Mouse (Mus musculus) T-helper 17 cell (primary cell): ENCODE data around the gene Mphosph9.

Source experiments
- in situ Hi-C, 2 experiments: fragments of 300-600 bp; cut with MboI, MseI; formaldehyde crosslinking; loops; 1 replicate in 1 of 2; 2 replicates in 1 of 2; pipeline ENCODE4 v1.15.1; 2025; ENCODE audit warnings: high pct_unique_total_duplicates in 2 of 2

The Mphosph9 gene

DNA sequence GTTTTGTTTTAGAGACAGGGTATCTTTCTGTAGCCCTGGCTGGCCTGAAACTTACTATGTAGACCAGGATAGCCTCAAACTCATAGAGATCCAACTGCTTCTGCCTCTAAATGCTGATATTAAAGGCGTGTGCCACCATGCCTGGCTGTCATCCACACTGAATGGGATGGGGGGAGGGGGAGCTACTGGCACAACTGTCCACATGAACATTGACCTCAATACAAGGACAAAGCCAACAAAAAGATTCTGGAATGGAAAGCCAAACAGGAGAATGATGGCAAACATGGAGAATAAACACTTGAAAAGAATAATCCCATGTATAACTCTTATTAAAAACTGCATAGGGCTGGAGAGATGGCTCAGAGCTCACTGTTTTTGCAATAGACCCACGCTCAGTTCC, 44.9 kb downstream of the Mphosph9 start:
- in situ Hi-C loops, result loop anchor here in 1 of 2 experiments (25.0 kb wide), 1 partner anchor 429 kb away; no protein-coding TSS in a partner anchor

DNA sequence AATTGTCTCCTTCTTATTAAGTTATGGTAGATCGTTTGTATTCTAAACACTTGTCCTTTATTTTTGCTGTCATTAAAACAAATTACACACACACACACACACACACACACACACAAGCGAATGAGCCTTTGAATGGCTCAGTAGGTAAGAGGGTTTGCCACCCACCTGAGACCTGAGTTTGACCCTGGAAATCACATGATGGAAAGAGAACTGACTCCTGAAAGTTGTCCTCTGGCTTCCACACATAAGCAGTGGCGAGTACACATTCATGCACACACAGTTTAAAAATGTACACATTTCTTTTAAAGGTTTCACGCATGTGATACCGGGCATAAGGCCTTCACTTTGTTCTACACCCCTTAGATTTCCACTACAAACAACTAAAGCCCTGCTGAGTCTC, 57.5 kb downstream of the Mphosph9 start:
- in situ Hi-C loops, result loop anchor here in 1 of 2 experiments (10.0 kb wide), 1 partner anchor 445 kb away; no protein-coding TSS in a partner anchor

DNA sequence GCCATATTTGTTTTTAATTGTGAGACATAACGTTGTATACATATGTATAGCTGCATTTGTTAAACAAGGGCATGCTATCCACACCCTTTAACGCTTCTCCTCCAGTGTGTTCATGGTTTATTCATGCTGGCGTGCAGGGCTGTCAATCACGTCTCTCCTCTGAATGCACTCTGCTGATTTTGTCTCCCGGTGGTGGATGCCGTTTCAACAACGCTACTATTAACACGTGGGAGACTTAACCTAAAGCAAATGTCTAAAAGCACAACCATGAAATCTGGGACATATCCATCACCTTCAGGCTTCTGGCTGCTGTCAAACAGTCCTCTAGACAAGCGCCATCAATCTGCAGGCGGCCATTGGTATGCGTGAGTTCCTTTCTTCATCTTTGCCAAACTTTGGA, 58.1 kb downstream of the Mphosph9 start:
- in situ Hi-C loops, result loop anchor here in 1 of 2 experiments (10.0 kb wide), 1 partner anchor 445 kb away; no protein-coding TSS in a partner anchor

DNA sequence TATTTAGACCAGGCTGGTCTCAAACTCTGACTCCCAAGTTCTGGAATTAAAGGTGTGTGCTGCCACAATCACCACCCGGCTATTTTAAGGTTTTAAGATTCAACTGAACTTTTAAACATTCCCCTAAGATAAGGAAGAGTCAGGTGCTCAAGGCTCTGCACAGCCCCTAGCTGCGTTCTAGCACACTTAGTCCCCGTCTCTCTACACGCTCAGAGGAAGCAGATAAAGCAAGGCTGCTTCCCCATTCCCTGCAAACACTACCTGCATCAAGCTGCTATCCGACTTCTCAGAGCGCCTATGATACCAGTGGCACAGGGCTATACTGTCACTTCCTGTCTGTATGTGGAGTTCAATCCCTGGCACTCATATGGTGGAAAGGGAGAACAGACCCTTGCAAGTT, 60.1 kb downstream of the Mphosph9 start:
- in situ Hi-C loops, result no loop called here

DNA sequence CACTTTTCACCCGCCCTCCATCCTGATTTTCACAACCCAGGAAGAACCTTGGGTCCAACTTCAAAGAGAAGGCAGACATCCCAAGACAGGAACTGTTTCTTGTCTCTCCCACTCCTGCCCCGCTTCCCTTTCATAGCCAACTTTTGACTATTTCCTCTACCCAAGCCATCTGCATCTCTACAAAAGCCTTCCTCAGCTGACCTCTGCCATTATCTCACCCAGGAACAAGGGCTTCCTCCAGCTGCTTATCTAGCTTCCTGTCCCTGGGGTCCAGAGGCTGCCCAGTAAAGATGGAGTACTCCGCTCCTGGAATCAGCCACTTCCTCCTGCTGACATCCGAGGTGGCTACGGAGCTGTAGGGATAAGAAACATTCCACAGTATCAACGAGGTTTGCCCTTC, 61.0 kb downstream of the Mphosph9 start:
- in situ Hi-C loops, result no loop called here

DNA sequence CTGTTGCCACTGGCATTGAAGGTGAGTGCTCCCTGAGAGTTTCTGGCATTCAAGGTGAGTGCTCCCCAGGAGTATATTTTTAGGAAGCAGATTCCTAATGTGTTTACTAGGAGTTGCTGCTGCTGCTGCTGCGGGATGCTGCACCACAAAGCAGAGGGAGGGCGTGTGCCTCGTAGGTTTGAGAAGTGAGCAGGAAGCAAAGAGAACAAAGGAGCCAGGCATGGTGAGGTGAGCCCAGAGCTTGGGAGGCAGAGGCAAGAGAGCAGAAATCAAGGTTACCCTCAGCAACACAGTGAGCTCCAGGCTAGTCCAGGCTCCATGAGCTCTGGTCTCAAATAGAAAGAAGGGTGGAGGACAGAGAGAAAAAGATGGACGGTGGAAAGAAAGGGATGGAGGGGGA, 64.5 kb downstream of the Mphosph9 start:
- in situ Hi-C loops, result no loop called here

DNA sequence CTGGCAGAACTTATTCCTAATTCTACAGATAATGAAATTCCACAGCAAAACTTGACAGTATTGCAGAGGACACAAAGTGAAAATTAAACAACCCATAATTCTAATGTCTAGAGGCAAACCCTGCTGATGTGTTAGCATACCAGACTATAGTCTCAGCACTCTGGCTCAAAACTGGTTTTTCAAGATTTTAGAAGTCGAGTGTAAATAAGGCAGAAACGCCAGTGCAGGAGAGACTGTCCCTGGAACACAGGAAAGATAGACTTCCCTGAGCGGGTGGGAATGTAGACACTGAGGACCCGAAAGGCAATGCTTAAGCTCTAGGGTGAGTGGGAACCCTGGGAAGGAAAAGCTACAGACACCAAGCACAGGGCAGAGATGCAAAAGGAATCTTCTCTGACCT, 65.7 kb downstream of the Mphosph9 start:
- in situ Hi-C loops, result no loop called here

DNA sequence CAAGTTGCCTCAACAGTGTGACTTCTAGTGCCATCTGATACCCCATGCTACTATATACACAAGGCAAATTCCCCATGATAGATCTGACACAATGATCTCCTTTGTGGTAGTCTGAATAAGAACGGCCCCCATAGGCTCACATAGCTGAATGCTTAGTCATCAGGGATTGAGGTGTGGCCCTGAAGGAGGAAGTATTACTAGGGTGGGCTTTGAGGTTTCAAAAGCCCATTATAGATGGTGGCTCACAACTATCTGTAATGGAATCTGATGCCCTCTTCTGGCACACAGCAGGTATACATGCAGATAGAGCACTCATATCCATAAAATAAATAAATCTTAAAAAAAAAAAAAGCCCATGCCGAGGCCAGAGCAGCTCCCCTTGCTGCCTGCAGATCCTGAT, 68.6 kb downstream of the Mphosph9 start:
- in situ Hi-C loops, result no loop called here

DNA sequence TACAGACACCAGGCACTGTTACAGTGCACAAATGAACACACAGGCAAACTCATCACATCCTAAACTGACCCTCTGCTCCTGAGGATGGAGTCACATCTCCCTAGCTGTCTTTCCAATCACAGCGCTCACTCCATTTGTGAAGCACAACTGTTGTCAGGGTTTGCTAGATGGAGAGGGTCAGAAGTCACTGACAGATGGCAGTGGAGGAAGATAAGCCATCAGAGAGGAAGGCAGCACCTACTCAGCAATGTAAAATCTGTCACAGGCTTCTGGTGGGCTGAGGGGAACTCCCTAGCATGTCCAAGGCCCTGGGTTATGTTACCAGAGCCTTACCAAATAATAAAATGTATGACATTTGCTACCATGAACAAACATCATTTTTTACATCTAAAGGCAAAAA, 69.7 kb downstream of the Mphosph9 start:
- in situ Hi-C loops, result no loop called here

DNA sequence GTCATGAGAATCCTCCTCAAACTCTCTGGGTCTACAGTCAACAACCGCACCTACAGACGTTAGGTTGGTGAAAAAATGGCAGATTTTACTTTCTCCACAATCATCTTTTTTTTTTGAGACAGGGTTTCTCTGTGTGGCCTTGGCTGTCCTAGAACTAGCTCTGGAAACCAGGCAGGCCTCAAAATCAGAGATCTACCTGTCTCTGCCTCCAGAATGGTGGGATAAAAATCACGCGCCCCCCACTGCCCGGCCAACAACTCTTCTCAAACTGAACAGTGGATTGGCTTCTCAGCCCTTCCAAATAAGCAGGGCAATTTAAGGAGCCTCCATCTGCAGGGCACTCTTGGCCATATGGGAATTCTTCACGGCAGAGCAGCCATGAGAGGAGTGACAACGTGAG, 72.6 kb downstream of the Mphosph9 start:
- in situ Hi-C loops, result no loop called here

DNA sequence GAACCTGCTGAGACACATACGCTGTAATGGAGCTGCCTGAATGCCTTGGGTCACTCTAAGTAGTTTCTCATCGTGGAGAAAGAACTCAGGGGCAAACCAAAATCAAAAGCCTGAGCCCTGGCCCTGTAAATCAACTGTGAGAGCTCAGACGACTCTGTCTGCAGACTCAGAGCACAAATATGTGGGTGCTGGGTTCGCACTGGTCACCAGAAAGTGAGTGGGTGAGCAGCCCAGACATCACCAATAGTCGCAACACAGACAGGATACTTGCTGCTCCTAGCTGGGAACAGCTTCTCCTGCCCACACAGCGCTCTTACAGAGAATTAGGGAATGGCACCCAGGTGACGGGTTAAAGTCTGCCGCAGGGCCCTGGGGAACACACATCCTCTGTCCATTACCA, 74.2 kb downstream of the Mphosph9 start:
- in situ Hi-C loops, result no loop called here

DNA sequence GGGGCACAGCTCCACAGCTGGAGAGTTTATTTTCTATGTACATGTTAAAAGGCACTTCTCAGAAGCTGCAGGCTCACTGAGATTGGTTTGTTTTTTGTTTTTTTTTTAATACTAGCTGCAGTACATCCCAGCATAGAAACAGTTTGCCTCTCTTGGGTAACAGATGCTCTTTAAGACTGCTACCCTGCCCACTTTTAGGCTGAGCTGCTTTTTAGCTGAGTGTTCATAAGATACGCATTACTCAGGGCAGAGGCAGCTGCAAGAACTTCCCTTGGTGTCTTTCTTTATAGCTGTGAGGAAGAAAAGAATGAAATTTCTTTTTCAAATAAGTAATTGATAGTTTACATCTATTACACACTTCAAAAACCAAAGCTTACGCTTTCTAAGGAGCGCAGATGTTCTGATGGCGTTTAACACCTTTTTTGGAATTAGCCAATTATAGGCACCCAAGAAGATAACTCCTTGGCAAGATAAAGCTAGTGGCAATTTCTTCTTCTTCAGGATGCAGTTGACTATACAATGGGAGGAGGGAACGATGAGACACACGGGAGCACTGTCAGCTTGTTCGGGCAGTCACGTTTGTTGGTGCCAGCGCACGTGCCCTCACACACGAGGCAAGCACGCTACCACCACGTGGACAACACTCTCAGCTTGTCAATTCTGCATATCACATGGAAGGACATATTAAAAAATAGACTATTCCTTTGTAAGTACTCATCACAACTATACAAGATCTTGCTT, 75.0 kb downstream of the Mphosph9 start:
- in situ Hi-C loops, result no loop called here

DNA sequence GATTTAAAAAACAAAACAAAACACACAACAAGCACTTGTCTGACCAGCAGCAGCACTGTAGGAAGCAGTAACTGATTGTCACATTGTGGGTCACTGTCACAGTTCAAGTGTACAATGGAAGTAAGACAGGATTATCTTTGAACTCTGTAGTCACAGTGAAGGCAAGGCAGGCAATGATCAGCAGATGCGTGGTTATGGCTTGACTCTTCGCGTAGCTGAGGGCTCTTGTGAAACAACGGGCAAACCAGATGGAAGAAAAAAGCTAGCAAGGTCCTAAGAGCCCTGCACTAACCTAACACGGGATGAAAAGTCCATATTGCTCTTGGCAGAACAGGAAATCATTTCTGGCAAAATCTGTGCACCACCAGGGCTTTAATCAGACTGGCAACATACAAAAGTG, 76.7 kb downstream of the Mphosph9 start:
- in situ Hi-C loops, result no loop called here

DNA sequence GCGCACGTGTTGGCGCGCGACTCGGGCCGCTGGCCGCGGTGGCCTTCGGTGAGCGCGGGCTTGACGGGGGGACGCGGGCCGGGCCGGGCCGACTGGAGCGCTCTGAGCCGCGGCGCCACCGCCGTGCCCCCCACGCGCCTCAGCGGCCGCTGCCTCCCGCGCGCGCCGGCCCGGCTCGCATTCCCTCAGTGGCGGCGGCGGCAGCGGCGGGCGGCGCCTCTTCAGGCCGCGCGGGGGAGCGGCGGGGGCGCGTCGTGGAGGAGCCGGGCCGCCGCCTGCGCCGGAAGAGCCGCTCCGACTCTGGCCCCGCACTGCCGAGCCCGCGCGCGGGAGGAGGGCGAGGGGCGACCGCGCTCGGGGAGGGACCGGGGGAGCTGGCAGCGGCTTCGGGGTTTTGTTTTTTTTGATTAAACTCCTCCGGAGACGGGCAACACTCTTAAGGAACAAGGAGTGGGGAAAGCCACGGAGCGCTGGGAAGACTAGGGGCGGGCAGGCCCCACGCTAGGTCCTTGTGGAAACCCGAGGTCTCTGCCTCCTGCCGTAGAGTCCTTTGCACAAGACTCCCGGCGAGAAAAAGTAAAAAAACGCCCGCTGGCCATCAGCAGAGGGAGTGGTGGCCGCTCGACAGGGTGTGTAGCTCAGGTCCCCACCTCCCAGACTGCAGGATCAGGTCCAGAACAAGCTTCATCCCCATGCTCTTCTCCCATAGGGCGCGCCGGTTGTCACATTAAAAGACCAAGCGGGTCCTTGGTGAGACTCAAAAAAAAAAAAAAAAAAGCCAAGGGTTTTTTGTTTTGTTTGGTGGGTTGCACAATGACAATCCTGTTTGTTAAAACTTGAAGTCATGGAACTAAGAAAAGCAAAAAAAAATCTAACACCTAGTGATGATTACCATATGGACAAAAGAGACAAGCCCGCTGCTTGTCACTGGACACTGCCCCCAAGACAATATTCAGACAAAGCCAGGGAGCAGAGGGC, 77.9 kb downstream of the Mphosph9 start, which contains the start of gene Pitpnm2:
Gene Pitpnm2 (minus strand): TSS at position 147 of the 978 bp plus-strand sequence.
- in situ Hi-C loops, result no loop called here

DNA sequence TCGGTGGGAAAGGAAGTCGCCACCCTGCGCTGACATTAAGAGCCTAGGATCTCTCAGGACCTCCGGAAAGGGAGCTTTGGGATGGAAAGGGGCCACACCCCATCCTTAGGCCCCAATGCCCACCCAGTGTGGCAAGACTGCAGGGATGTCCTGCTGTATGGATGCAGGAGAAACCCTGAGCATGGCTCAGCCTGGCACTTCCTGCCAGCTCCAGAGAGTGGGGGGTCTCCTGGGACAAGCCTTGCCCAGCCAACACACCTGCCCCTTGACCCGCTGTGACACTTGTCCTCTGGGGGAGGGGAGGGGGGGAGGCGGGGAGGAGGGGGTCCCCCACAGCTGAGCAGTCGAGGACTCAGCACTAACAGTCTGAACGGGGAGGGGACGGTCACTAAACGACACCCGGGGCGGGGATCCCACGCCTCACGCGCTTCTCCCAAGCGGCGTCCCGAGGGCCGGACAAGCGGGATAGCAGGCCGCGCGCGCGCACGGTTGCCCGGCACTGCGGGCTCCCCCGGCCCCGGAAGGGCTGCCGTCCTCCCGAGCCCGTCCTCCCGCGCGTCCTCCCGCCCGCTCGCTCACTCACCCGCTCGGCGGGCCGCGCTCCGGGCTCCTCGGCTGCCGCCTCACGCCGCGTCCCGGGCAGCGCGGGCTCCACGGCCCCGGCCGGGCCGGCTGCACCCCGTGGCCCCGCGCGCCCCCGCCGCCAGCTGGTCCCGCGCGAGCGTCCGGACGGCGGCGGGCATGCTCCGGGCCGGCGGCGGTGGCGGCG, 78.7 kb downstream of the Mphosph9 start:
- in situ Hi-C loops, result no loop called here

DNA sequence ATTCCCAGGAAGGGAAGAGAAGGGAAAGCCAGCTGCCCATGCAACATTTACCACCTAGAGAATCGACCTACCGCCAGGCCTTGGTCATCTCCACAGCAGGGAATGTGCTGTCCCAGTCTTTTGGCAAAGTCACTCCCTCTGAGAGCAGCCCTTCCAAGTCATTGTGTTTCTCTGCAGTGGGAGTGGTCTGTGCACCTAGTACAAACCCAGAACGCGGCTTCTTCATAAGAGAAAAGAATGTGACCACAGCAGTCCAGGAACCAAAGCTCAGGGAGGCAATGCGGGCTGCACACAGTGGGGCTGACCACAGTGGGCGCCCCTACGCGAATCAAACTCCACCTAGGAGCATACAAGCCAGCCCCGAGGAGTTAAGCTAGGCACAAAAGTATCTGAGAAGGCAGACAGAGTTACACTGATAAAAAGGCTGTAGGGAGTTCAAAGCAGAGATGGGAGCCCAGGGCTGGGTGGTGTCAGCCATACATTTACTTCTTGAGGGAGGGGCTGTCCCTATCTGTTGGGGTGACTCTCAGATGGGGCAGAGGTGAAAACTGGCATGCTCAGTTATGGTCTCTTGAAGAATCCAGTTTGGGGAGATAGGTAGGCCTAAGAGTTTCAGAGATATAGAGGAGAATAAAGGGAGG, 79.7 kb downstream of the Mphosph9 start:
- in situ Hi-C loops, result no loop called here

DNA sequence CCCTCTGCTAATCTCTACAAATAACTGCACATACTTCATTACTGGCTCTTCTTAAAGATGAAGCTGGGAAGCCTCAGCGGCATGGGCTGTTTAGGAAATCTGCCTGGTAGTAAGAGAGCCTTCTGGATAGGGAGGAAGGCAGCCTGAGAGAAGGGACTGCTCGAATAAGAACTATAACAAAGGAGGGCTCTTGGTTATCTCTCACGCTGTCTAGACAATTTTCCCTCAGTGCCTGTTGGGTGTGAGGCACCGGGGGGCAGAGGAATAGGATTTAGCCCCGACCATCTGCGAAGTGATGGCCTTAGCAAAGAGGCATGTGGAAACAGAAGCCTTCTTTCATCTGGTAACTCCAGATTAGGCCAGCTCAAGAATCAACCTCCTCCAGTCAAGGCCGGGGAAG, 80.5 kb downstream of the Mphosph9 start:
- in situ Hi-C loops, result no loop called here

DNA sequence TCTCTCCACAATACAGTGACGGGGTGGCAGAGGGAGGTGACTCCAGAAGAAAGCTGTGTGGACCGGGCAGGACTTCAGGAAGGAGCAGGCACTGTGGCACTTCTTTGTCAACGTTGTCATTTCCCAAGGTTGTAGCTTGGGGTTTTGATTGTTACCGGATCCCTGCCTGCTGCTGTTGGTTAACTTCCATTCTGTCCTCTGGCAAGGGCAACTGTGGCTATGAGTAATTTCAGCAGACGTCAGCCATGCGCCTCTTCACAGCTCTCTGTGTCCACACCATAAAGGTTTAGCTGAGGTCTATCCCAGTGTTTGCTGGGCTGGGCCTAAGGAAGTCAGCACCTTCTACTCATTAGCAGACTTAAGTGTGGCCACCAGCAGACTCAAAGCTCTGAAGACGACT, 82.9 kb downstream of the Mphosph9 start:
- in situ Hi-C loops, result no loop called here

DNA sequence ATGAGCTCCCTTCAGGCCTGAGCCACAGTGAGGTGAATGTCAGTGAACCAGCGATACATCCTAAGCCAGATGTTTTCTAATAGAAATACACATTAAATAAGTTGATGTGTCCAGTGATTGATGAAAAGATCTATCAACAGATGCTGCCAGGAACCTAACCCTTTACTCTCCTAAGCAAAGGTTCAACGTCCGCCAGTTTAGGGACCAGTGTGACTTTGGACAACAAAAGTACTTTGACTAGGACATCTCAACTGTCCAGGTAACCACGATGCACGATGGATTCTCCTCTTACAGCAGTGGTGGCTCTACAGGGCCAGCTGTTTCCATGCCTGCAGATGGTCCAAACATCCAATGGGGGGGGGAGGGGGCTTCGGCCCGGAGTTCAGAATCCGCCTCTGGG, 83.3 kb downstream of the Mphosph9 start:
- in situ Hi-C loops, result no loop called here

DNA sequence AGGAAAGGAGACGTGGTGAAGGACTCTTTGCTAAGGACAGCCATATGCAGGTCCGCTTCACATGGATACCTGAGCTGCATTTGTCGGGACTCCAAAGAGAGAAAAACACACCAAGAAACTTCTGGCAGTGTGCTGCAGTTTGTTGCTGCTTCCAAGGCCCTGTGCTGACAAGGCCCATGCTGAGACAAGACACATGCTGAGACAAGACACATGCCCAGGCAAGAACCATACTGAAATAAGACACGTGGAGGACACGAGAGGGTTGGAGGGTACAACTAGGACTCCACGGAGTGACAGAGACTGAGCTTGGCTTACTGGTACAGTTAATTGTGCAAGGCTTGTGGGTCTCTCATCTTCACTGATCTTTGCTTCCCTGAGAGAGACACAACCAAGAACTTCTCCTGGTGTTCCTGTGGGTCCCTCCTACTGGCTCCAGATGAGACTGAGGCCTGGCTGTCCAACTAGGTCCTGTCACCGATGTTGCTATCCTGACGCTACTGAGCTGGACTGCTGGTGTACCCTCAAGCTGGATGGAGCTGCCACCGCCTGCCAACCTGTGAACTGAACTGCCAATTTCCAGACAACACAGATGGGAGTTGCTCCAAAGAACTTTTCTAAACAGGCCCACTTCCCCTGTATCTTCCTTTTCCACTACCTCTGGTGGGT, 84.4 kb downstream of the Mphosph9 start:
- in situ Hi-C loops, result no loop called here
